Mouse (Mus musculus) spleen, adult 2 months (tissue): ENCODE results near the gene Abcc6. TPM values are rescaled to one million over a fixed set of nuclear protein-coding genes. Genes with fewer than 3 reads are reported as not detected.

Source experiments
- DNase-seq, 2 experiments: peaks; one replicate each; pipeline versions ENCODE4 v3.0.0 to v3.0.0-alpha.2; 2012 to 2021; ENCODE audit warnings: low spot score in 2 of 2, low read depth in 1 of 2
- H3K27ac ChIP-seq: fragments of 200-500 bp; 2 replicates; pipeline ENCODE4 v1.5.1; 2012; ENCODE audit warnings: low read length, inconsistent platforms; ENCODE audit not compliant: insufficient read depth
- H3K27me3 ChIP-seq: fragments of 200-500 bp; 2 replicates; pipeline ENCODE4 v1.6.1; 2012; ENCODE audit warnings: mild to moderate bottlenecking, moderate library complexity, low read length, inconsistent platforms; ENCODE audit not compliant: control insufficient read depth, insufficient read depth
- H3K36me3 ChIP-seq: fragments of 200-500 bp; 2 replicates; pipeline ENCODE4 v1.6.1; 2012; ENCODE audit warnings: mild to moderate bottlenecking, low read length, inconsistent platforms; ENCODE audit not compliant: control insufficient read depth, insufficient read depth
- H3K4me1 ChIP-seq: fragments of 200-500 bp; 2 replicates; pipeline ENCODE4 v1.6.1; 2011; ENCODE audit warnings: inconsistent platforms; ENCODE audit not compliant: control insufficient read depth, insufficient read depth, insufficient read length
- H3K4me3 ChIP-seq: fragments of 200-500 bp; 2 replicates; pipeline ENCODE4 v1.5.1; 2011; ENCODE audit warnings: mild to moderate bottlenecking, inconsistent platforms; ENCODE audit not compliant: insufficient read depth, insufficient read length; ENCODE audit errors: extremely low read depth
- CTCF ChIP-seq: fragments of 200-500 bp; IDR thresholded peaks from 2 replicates; pipeline ENCODE4 v1.5.1; 2011; ENCODE audit warnings: mild to moderate bottlenecking, inconsistent platforms; ENCODE audit not compliant: insufficient read depth, insufficient read length, insufficient replicate concordance; ENCODE audit errors: extremely low read depth
- POLR2A ChIP-seq: fragments of 200-500 bp; IDR thresholded peaks from 2 replicates; pipeline ENCODE4 v1.6.1; 2011; ENCODE audit warnings: low read depth, low read length, inconsistent platforms
- WGBS: fragments of 180-500 bp; shearing (Covaris S2); methylation state at CpG from one replicate; pipeline ENCODE4 v1.1.7; 2018; 5-methylcytosine and 5-hydroxymethylcytosine counted together
- polyA plus RNA-seq: library from polyadenylated mRNA; depleted of rRNA; stranded (reverse); fragments of >200 nt; gene quantifications from 2 replicates; pipeline ENCODE4 v1.2.3, GENCODE M21; 2012; rRNA removed

The Abcc6 gene
- 0.05 and 0.08 TPM in 2 replicates for polyA plus RNA-seq

- H3K27me3 ChIP-seq, result no peaks in the 10 kb centered on the region
- H3K36me3 ChIP-seq, result no peaks in the 10 kb centered on the region
- H3K4me3 ChIP-seq, result no peak within 1 kb of the TSS
- no peak within 1 kb of the TSS for H3K27ac ChIP-seq
- TF ChIP-seq POLR2A, result no peak
- no peak for TF ChIP-seq CTCF
- WGBS, result 53% methylated on average over 11 of the region's 11 CpGs
- no peak for DNase-seq
- peaks cover 8% of the 10 kb centered on the region; the same call in 1 of the 2 replicates for H3K4me1 ChIP-seq
Observed at GRCm38 (mm10) chr7:46030145-46030488, at the start of gene Abcc6. Abcc6 (minus strand) TSS chr7:46030302.

GRCm38 (mm10) chr7:46077675-46078074, 47.6 kb upstream of the Abcc6 start:
- Histone ChIP-seq H3K27ac (no peak overlapping the region), H3K27me3 (no peaks in the 10 kb centered on the region), H3K4me1 (no peaks in the 10 kb centered on the region), H3K4me3 (no peak overlapping the region), H3K36me3 (peaks cover 40% of the 10 kb centered on the region)
- no peak for TF ChIP-seq POLR2A
- TF ChIP-seq CTCF, result no peak
- no peak for DNase-seq
- WGBS, result 94% methylated on average over 12 of the region's 12 CpGs

GRCm38 (mm10) chr7:46076844-46077243, 46.7 kb upstream of the Abcc6 start:
- H3K4me3 ChIP-seq, result no peak overlapping the region
- TF ChIP-seq POLR2A (no peak), CTCF (no peak)
- peaks cover 41% of the 10 kb centered on the region for H3K36me3 ChIP-seq
- no peaks in the 10 kb centered on the region for H3K27me3 ChIP-seq
- DNase-seq, result no peak
- 89% methylated on average over 7 of the region's 7 CpGs for WGBS
- no peak overlapping the region for H3K27ac ChIP-seq
- H3K4me1 ChIP-seq, result no peaks in the 10 kb centered on the region

- no peak overlapping the region for H3K27ac ChIP-seq
- WGBS, result 91% methylated on average over 8 of the region's 8 CpGs
- TF ChIP-seq POLR2A (no peak), CTCF (no peak)
- H3K4me1 ChIP-seq, result no peaks in the 10 kb centered on the region
- H3K4me3 ChIP-seq, result no peak overlapping the region
- H3K36me3 ChIP-seq, result peaks cover 40% of the 10 kb centered on the region
- no peak for DNase-seq
- H3K27me3 ChIP-seq, result no peaks in the 10 kb centered on the region
Observed at GRCm38 (mm10) chr7:46068831-46069230, 38.7 kb upstream of the Abcc6 start.

- Histone ChIP-seq H3K4me1 (peaks cover 7% of the 10 kb centered on the region; the same call in 1 of the 2 replicates), H3K4me3 (no peak overlapping the region), H3K27me3 (no peaks in the 10 kb centered on the region), H3K36me3 (peaks cover 20% of the 10 kb centered on the region), H3K27ac (no peak overlapping the region)
- DNase-seq, result no peak
- no peak for TF ChIP-seq POLR2A
- TF ChIP-seq CTCF, result no peak
- 93% methylated on average over 6 of the region's 6 CpGs for WGBS
Observed at GRCm38 (mm10) chr7:46063296-46063695, 33.2 kb upstream of the Abcc6 start.

GRCm38 (mm10) chr7:46061614-46062013, 31.5 kb upstream of the Abcc6 start:
- TF ChIP-seq POLR2A, result no peak
- no peak for TF ChIP-seq CTCF
- WGBS, result 96% methylated on average over 16 of the region's 16 CpGs
- peaks cover 18% of the 10 kb centered on the region for H3K36me3 ChIP-seq
- no peak overlapping the region for H3K4me3 ChIP-seq
- H3K27ac ChIP-seq, result no peak overlapping the region
- DNase-seq, result no peak
- H3K4me1 ChIP-seq, result peaks cover 17% of the 10 kb centered on the region; the same call in 1 of the 2 replicates
- H3K27me3 ChIP-seq, result no peaks in the 10 kb centered on the region

GRCm38 (mm10) chr7:46060688-46061087, 30.6 kb upstream of the Abcc6 start:
- WGBS, result 93% methylated on average over 8 of the region's 8 CpGs
- Histone ChIP-seq H3K27ac (no peak overlapping the region), H3K27me3 (no peaks in the 10 kb centered on the region), H3K36me3 (peaks cover 15% of the 10 kb centered on the region; the same call in 1 of the 2 replicates), H3K4me3 (no peak overlapping the region), H3K4me1 (peaks cover 17% of the 10 kb centered on the region; the same call in 1 of the 2 replicates)
- DNase-seq, result no peak
- no peak for TF ChIP-seq CTCF
- no peak for TF ChIP-seq POLR2A
